ENCODE assay signal across 7 mouse cellular contexts in the genomic region with DNA sequence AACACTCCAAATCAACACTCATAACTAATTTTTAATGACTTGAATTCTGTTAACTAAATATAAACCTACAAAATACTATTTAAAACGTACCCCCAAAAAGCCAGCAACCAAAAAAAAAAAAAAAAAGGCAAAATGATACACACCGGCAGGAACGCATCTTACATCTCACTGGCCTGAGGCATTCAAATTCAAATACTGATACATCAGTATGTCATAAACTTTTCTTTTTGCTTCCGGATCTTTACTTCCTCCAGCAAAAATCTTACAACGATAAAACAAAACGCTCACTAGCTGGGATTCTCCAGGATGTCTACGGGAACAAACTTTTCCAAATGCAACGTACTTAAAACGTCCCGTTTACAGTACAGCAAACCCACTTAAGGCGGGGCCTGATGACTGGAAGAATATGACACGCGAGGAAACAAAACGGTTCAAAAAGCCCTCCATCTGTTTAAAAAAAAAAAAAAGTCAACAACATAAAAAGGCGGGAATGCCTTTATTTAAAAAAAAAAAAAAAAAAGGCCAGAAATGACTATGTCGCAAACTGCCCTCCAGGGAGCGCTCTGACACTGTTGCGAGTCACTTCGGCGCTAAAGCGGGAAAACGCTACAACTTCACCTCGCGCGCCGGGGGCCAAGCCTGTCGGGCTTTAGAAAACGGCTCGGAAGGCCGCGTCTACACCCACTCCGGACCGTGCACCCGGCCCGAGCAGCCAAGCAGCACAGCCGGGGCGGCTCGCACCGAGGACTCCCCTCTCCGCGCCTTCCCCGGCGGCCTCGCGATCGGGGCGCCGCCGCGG. TPM values are rescaled to one million over a fixed set of nuclear protein-coding genes. Genes with fewer than 3 reads are reported as not detected.
DNase-seq lines count a peak whose midpoint lies in the region; ATAC-seq lines count a peak whose summit lies in the region.

No protein-coding gene starts in this region.

- no peaks in the 10 kb centered on the region for H3K27me3 ChIP-seq in midbrain, embryonic 11.5 days (ENCODE audit: control insufficient read depth, insufficient read depth, low read length)

- peaks cover 14% of the 10 kb centered on the region for H3K4me1 ChIP-seq in midbrain, embryonic 11.5 days (ENCODE audit: control insufficient read depth, insufficient read depth, low read length)

- intact Hi-C loops in left cerebral cortex, postnatal 4 days (cut with DNase I): loop anchor here (2.0 to 5.0 kb wide), 2 partner anchors 16 to 67 kb away; no protein-coding TSS in a partner anchor

- H3K27ac ChIP-seq in midbrain, embryonic 11.5 days (ENCODE audit: low read depth, low read length): peak overlapping the region; percentile 99

- peak overlapping the region; percentile 97 for H3K4me3 ChIP-seq in midbrain, embryonic 11.5 days (ENCODE audit: low read depth, low read length)

- peaks cover 2% of the 10 kb centered on the region; the same call in 1 of the 2 replicates for H3K36me3 ChIP-seq in midbrain, embryonic 11.5 days (ENCODE audit: control insufficient read depth, insufficient read depth, low read length)

- H3K9ac ChIP-seq in midbrain, embryonic 11.5 days (ENCODE audit: low read length): peak overlapping the region; percentile 100

- peak; percentile 91 for DNase-seq in adipocyte (ENCODE audit: low spot score)
- DNase-seq in gastrocnemius, adult 8-10 months (ENCODE audit: low spot score in 2 of 2): peak; percentile 60 to 74
- DNase-seq in induced T-regulatory cell, adult 2 months (ENCODE audit: low read depth): peak; percentile 96
- DNase-seq in left cerebral cortex, postnatal 4 days: peak; percentile 94
- peak; percentile 97 for DNase-seq in midbrain, embryonic 11.5 days (ENCODE audit: low spot score, missing footprints)
- peak; percentile 85 for DNase-seq in skeletal muscle tissue, adult 2 months (ENCODE audit: low read depth, low spot score)

- no peaks in the 10 kb centered on the region for H3K9me3 ChIP-seq in midbrain, embryonic 11.5 days (ENCODE audit: control insufficient read depth, low read length)

- peak overlapping the region; percentile 73 for H3K4me2 ChIP-seq in midbrain, embryonic 11.5 days

- peak; percentile 62 for ATAC-seq in common myeloid progenitor, adult 5-6 weeks (replicated peaks; ENCODE audit: low read depth, poor library complexity, severe bottlenecking)
- ATAC-seq in midbrain, embryonic 11.5 days (ENCODE audit: low FRiP score): peak; percentile 49

- WGBS in midbrain, embryonic 11.5 days: under 1% methylated on average over 50 of the region's 50 CpGs

RNA-seq across cellular contexts. Expression of a gene that starts 10.8 kb away (rescaled TPM):
- total RNA-seq in common myeloid progenitor, adult 5-6 weeks (2017): 529 and 544 TPM in 2 replicates
- 10 to 100 TPM; 47.8 to 71.6 (median 53.8) TPM for total RNA-seq in gastrocnemius, adult 8-10 months (2022)
- 10 to 100 TPM; 70.0 to 76.8 TPM for total RNA-seq in left cerebral cortex, postnatal 4 days (2021)
- 339 and 388 TPM in 2 replicates for polyA plus RNA-seq in midbrain, embryonic 11.5 days (2014; fragmentation: Nextera tagmentation; extraction: Ambion mirVana)

RNA-seq across cellular contexts. Expression of a gene that starts 46.5 kb away (rescaled TPM):
- 238 and 276 TPM in 2 replicates for total RNA-seq in common myeloid progenitor, adult 5-6 weeks (2017)
- 1,000 to 10,000 TPM; 1,088 to 1,186 (median 1,135) TPM for total RNA-seq in gastrocnemius, adult 8-10 months (2022)
- total RNA-seq in left cerebral cortex, postnatal 4 days (2021): 100 to 1,000 TPM; 388 to 413 TPM
- polyA plus RNA-seq in midbrain, embryonic 11.5 days (2014; fragmentation: Nextera tagmentation; extraction: Ambion mirVana): 391 and 404 TPM in 2 replicates

Comparison
In these comparisons a context has a peak if more than half of its experiments do, and no peak if none do; other contexts are left out.
1. Peak in every context shown above with its lines: DNase-seq, ATAC-seq, H3K4me3 ChIP-seq and H3K27ac ChIP-seq.